Mouse (Mus musculus) erythroblast, embryonic 14.5 days (primary cell): Measurements from ENCODE around the gene Thg1l. TPM values are rescaled to one million over a fixed set of nuclear protein-coding genes. Genes with fewer than 3 reads are reported as not detected.
A peak's percentile ranks its signal among the peaks of the same experiment; 100 is the strongest.

Source experiments
- H3K27me3 ChIP-seq: 2 replicates; pipeline ENCODE4 v1.6.1; 2012; ENCODE audit warnings: inconsistent platforms; ENCODE audit not compliant: control insufficient read depth
- H3K36me3 ChIP-seq: 2 replicates; pipeline ENCODE4 v1.6.1; 2012; ENCODE audit warnings: mild to moderate bottlenecking, inconsistent platforms; ENCODE audit not compliant: control insufficient read depth
- H3K4me1 ChIP-seq: 2 replicates; pipeline ENCODE4 v1.6.1; 2012; ENCODE audit warnings: inconsistent platforms; ENCODE audit not compliant: control insufficient read depth
- H3K4me3 ChIP-seq: replicated peaks from 2 replicates; pipeline ENCODE3; 2012; ENCODE audit warnings: moderate library complexity, mild to moderate bottlenecking, inconsistent platforms
- H3K9me3 ChIP-seq: 2 replicates; pipeline ENCODE4 v1.6.1; 2012; ENCODE audit warnings: low read length, inconsistent platforms, mixed read lengths; ENCODE audit not compliant: control insufficient read depth
- GATA1 ChIP-seq: IDR thresholded peaks from 2 replicates; pipeline ENCODE4 v1.6.1; 2012; ENCODE audit warnings: low read length, inconsistent platforms, mixed read lengths
- TAL1 ChIP-seq: IDR thresholded peaks from 3 replicates; pipeline ENCODE4 v1.6.1; 2012; ENCODE audit warnings: low read length, inconsistent platforms, mixed read lengths
- polyA plus RNA-seq: library from polyadenylated mRNA; stranded (reverse); fragments of >175 nt; gene quantifications from 2 replicates; pipeline ENCODE4 v1.2.3, GENCODE M21; 2012

Thg1l gene
- 0.18 and 0.53 TPM in 2 replicates for polyA plus RNA-seq

DNA sequence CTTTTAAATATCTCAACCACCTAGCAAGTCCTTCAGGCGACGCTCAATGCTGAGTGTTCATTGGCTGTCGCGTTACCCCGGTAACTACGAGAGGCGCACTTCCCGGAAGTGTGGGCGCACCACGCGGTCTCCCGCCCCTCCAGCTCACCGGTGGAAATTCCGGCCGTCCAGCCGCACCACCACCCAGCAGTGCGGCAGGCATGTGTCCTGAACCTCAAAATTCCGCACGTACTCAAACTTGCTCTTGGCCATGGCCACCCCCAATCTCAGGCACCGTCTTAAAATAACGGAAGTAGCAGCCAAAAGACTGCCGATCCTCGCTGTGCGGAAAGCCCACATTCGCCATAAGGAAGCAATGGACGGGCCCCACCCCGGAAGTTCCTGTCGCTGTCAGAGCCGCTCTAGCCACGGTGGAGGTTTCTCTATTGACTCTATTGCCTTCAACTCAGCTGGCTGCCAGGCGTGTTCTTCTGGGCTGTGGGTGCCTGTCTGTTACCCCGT lies at the start of gene Thg1l:
Gene Thg1l, minus strand, starts transcription at position 368 of the 501 bp plus-strand sequence.
- H3K27me3 ChIP-seq: no peaks in the 10 kb centered on the region
- no peaks in the 10 kb centered on the region for H3K9me3 ChIP-seq
- H3K36me3 ChIP-seq: peaks cover 29% of the 10 kb centered on the region
- TF ChIP-seq GATA1 (no peak), TAL1 (no peak)
- peaks cover 15% of the 10 kb centered on the region for H3K4me1 ChIP-seq
- H3K4me3 ChIP-seq: peak within 1 kb of the TSS; percentile 84

DNA sequence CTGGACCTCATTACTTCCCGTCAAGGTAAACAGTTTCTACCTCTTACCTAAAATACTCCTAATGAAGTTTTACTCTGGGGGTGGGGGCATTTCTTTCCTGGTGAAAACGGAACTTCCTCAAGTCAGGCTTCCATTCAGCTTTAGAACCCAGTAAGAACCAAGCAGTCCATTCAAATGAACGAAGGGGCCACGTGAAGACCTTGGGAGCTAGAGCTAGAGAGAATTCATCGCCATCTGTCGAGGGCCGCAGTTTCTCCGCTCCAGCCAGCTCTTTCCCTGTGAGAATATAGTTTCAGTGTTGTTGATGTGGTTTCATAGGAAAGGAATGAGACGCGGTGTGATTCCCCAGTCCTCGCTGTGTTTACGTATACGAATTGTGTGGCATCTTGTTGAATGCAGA lies 36.8 kb upstream of the Thg1l start:
- no peak overlapping the region for H3K4me3 ChIP-seq
- no peaks in the 10 kb centered on the region for H3K9me3 ChIP-seq
- TF ChIP-seq TAL1 (no peak), GATA1 (no peak)
- H3K27me3 ChIP-seq: peaks cover 7% of the 10 kb centered on the region
- no peaks in the 10 kb centered on the region for H3K36me3 ChIP-seq
- no peaks in the 10 kb centered on the region; the same call in 1 of the 2 replicates for H3K4me1 ChIP-seq

DNA sequence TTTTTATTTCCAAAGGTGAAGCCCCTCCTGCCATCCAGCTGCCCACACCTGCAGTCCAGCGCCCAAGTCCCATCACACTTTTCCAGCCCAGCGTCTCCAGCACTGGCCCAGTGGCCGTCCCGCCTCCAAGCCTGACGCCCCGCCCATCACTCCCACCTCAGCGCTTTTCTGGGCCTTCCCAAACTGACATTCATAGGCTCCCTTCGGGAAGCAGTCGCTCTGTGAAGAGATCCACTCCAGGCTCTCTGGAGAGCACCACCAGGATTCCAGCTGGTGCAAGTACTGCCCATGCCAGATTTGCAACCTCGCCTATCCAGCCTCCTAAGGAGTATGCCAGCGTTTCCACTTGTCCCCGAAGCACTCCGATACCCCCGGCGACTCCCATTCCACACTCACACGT lies 36.3 kb upstream of the Thg1l start:
- H3K27me3 ChIP-seq: peaks cover 7% of the 10 kb centered on the region
- no peak overlapping the region for H3K4me3 ChIP-seq
- H3K9me3 ChIP-seq: no peaks in the 10 kb centered on the region
- TF ChIP-seq GATA1: no peak
- TF ChIP-seq TAL1: no peak
- no peaks in the 10 kb centered on the region; the same call in 1 of the 2 replicates for H3K4me1 ChIP-seq
- no peaks in the 10 kb centered on the region for H3K36me3 ChIP-seq

DNA sequence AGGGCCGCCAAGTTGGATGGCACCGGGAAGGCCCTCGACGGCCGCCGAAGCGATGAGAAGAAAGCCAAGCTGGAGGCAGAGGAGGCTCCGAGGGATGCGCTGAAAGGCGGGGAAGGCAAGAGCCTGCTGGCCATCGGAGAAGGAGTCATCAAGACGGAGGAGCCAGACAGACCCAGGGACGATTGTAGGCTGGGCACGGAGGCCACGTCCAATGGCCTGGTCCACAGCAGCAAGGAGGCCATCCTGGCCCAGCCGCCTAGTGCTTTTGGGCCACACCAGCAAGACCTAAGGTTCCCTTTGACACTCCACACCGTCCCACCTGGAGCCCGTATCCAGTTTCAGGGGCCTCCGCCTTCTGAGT lies 25.6 kb upstream of the Thg1l start:
- Histone ChIP-seq H3K4me1 (peaks cover 12% of the 10 kb centered on the region), H3K36me3 (no peaks in the 10 kb centered on the region), H3K9me3 (peaks cover 7% of the 10 kb centered on the region), H3K4me3 (peak overlapping the region; percentile 57), H3K27me3 (peaks cover 40% of the 10 kb centered on the region)
- TF ChIP-seq GATA1 (no peak), TAL1 (no peak)

DNA sequence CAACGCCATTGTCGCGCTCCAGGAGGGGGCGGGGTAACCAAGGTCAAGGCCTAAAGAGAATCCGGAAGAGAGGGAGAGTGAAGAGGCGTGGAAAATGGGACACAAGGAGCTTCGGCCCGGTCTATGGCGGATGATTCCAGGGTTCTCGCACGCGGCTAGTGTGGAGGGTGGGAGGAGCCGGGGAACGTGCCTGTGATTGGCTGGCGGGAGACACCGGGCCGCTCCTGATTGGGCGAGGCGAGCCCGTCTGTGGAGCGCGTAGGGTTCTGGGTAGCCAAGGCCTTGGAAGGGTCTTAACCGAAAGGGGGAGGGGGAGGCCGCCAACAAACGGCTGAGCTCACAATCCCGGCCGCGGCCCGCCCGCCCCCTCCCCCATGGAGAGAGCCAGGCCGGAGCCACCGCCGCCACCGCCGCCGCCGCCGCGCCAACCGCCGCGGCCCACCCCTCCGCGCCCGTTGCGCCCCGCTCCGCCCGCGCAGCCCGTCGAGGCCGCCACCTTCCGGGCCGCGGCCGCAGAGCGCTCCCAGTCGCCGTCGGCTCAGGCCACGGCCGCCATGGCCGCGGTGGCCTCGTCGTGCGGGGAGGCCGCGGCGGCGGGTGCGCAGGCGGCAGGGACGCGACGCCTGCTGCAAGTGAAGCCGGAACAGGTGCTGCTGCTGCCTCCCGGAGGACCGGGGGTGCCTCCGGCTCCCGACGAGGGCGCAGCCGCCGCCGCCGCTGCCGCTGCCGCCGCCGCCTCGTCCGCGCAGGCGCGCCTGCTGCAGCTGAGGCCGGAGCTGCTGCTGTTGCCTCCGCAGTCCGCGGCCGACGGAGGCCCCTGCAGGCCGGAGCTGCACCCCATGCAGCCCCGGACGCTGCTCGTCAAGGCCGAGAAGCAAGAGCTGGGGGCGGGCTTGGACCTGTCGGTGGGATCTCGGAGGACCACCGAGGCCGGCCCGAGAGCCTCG lies 24.9 kb upstream of the Thg1l start, which contains the start of gene Sox30:
Gene Sox30, plus strand, starts transcription at position 365 of the 947 bp plus-strand sequence.
- TF ChIP-seq TAL1 (no peak), GATA1 (no peak)
- peaks cover 40% of the 10 kb centered on the region for H3K27me3 ChIP-seq
- peak within 1 kb of the TSS; percentile 57 for H3K4me3 ChIP-seq
- peaks cover 7% of the 10 kb centered on the region for H3K9me3 ChIP-seq
- H3K36me3 ChIP-seq: no peaks in the 10 kb centered on the region
- H3K4me1 ChIP-seq: peaks cover 12% of the 10 kb centered on the region

DNA sequence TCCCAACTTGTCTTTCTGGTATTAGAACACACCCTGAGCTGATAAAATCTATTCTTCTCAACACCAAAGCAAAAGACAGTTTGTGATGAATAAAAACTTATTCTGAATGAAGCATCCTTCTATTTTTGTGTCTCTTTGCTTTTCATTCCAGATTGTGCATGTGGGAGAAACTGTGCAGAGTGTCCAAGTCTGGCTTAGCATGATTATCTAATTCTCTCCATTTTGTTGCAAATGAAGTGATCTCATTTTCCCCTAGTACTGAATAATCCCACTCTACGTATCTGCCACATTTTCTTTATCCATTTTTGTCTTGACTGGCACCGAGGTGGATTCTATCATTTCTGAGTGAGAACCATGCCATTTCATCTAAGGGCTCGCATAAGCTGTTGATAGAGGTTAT lies 20.8 kb upstream of the Thg1l start:
- H3K9me3 ChIP-seq: peaks cover 7% of the 10 kb centered on the region
- no peak overlapping the region for H3K4me3 ChIP-seq
- peaks cover 30% of the 10 kb centered on the region for H3K27me3 ChIP-seq
- peaks cover 12% of the 10 kb centered on the region for H3K4me1 ChIP-seq
- no peak for TF ChIP-seq GATA1
- no peak for TF ChIP-seq TAL1
- no peaks in the 10 kb centered on the region for H3K36me3 ChIP-seq

DNA sequence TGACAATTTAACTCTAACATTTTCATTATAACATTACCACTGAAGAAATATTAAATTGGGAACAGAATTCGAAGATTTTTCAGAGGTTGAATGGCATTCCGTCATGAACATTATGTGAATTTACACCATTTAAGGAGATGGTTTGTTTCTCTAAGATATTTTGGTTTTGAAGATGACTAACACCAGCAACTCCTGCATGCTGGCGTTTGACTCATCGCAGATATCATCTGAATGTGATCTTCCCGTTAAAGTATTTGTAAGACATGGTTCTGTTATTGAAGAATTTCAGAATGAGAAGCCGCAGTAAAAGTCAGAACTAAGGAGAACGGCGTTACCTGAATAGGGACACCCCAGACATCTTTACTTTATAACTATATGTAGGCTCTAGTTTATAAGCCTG lies 19.2 kb upstream of the Thg1l start:
- Histone ChIP-seq H3K4me3 (no peak overlapping the region), H3K9me3 (no peaks in the 10 kb centered on the region), H3K36me3 (no peaks in the 10 kb centered on the region), H3K4me1 (no peaks in the 10 kb centered on the region), H3K27me3 (peaks cover 14% of the 10 kb centered on the region)
- no peak for TF ChIP-seq TAL1
- no peak for TF ChIP-seq GATA1

DNA sequence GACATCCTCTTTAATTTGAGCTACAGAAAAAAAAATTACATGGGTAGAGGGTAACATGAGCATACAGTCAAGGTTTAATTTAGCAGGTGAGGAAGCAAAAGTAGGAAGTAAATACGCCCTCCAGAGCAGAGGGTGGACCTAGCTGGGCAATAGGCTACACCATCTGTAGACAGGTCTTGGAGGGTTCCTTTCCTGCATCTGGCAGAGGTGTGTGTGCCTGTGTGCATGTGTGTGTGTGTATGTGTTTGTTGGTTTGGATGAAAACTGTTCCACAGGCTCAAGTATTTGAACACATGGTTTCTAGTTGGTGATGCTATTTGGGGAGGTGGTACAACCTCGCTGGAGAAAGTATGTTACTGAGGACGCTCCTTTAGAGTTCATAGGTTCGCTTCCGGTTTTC lies 18.3 kb upstream of the Thg1l start:
- no peaks in the 10 kb centered on the region for H3K36me3 ChIP-seq
- no peaks in the 10 kb centered on the region for H3K4me1 ChIP-seq
- no peak for TF ChIP-seq TAL1
- H3K27me3 ChIP-seq: peaks cover 7% of the 10 kb centered on the region
- H3K4me3 ChIP-seq: no peak overlapping the region
- H3K9me3 ChIP-seq: no peaks in the 10 kb centered on the region

DNA sequence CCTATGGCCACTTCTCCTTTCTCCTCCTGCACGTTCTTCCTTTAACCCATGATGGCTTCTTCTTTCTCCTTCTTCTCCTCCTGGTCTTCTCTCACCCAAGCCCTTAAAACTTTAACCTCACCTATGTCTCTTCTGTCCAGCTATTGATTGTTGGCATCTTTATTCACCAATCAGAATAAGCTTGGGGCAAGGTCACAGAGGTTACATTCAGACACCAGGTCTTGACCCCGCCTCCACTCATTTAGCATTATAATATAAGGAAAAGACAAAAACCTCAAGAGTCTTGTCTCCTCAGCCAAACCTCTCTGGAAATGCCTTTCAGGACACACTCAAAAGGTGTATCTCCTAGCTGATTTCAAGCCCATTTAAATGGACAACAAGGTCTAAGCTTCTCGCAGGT lies 13.2 kb upstream of the Thg1l start:
- no peaks in the 10 kb centered on the region; the same call in 1 of the 2 replicates for H3K27me3 ChIP-seq
- no peaks in the 10 kb centered on the region for H3K4me1 ChIP-seq

More for the DNA sequence above, 13.2 kb upstream of the Thg1l start:
- Histone ChIP-seq H3K4me3 (no peak overlapping the region), H3K36me3 (no peaks in the 10 kb centered on the region), H3K9me3 (no peaks in the 10 kb centered on the region)
- TF ChIP-seq GATA1 (no peak), TAL1 (no peak)
